Mouse (Mus musculus) spleen, adult 2 months (tissue): ENCODE results near the gene Knstrn.

Experiments
- CTCF ChIP-seq: fragments of 200-500 bp; IDR thresholded peaks from 2 replicates; pipeline ENCODE4 v1.5.1; 2011; ENCODE audit warnings: mild to moderate bottlenecking, inconsistent platforms; ENCODE audit not compliant: insufficient read depth, insufficient read length, insufficient replicate concordance; ENCODE audit errors: extremely low read depth
- POLR2A ChIP-seq: fragments of 200-500 bp; IDR thresholded peaks from 2 replicates; pipeline ENCODE4 v1.6.1; 2011; ENCODE audit warnings: low read depth, low read length, inconsistent platforms

- no peak for TF ChIP-seq POLR2A
- no peak for TF ChIP-seq CTCF
Observed at GRCm38 (mm10) chr2:118876453-118876852, 62.6 kb downstream of the Knstrn start.
